Mouse (Mus musculus) telencephalon, adult 2 months (tissue): ENCODE measurements around the gene Fut4.
A peak's percentile ranks its signal among the peaks of the same experiment; 100 is the strongest.

Experiments used
- DNase-seq: peaks from one replicate; pipeline ENCODE4 v3.0.0-alpha.2; 2011; ENCODE audit warnings: low read depth, low spot score

Gene Fut4

DNA sequence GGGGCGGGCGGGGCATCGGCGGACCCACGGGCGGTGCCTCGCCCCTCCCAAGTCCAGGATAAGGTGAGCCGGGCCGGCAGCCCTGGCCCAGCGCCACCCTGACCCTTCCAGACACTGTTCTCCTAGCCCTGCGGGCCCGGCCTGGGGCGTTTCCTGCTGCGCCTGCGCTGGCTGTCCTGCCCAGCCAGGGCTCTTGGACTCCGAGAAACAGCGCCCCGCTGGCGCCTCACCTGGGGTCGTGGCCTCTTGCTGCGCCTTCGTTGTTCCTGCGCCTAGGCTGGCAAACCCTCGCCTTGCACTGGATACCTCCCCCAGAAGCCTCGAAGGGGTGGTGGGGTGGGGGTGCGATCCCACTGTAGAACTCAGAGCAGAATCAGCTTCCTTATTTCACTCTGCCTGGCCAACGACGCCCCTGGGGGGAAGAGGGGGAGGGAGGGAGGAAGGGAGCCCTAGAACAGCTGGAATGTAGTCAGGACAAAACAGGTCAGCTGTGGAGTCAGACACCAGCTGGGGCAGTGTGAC, at the start of gene Fut4:
Gene Fut4 (minus strand): TSS at position 393 of the 522 bp plus-strand sequence.
- DNase-seq, result no peak

DNA sequence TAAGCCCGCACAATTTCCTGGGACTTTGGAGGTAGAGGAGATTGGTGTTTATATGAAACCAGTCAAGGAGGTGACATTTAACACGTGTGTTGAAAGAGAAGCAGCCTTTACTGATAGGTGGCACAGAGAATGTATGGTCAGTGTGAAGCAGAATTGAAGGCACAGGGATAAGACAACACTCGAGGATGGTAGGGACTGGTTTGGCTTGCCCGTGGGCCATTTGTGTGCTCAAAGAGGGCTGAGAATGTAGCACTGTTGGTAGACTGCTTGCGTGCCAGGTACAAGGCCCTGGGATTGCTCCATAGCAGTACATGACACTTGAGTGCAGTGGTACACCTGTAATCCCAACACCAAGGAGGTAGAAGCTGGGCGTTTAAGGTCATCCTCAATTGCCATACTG, 35.2 kb upstream of the Fut4 start:
- no peak for DNase-seq

DNA sequence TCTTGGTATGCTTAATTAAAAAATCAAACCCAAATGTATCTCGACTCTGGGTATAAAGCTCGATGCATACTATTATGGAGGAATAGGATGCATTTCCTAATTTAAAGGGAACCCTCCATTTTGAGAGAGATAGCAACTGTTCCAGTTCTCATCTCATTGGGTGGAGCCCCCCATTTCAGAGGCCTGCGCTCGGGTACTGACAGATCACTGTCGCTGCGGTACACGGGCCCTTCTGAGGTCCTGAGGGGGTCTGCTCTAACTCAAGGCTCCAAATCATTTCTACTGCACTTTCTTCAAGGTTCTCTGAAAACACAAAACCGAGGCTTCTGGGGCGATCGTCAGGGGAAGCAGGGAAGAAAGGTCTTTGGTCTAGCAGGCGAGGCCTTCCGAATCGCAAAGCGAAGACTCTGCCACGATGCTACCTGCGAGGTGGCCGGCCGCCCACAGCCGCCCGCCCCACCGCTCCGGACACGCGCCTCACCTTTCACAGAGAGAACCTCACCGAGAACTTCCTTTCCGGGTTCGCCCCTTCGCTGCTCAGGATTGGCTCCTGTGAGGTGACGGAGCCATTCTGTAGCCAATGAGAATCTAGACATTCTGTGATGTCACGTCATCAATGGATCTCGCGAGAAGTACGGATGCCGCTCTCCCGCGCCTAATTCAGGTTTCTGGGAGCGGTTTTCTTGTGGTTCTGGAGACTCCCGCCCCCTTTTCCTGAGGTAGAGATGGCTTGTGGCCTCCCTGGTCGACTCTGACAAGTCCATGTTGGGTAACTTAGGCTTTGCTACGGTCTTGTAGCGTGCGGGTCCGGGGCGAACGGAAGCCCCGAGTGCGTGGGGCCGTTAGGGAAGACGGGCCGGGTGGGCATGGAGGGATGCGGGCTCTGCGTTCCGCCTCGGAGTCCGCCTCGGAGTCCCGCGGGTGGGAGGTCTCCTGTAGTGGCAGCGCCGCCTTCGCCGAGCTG, 32.1 kb upstream of the Fut4 start, which contains the start of the genes Mre11a and Ankrd49:
Gene Mre11a (plus strand): TSS at position 616 of the 964 bp plus-strand sequence.
Gene Ankrd49 (minus strand): TSS at position 818 of the 964 bp plus-strand sequence.
- DNase-seq, result peak; percentile 95

DNA sequence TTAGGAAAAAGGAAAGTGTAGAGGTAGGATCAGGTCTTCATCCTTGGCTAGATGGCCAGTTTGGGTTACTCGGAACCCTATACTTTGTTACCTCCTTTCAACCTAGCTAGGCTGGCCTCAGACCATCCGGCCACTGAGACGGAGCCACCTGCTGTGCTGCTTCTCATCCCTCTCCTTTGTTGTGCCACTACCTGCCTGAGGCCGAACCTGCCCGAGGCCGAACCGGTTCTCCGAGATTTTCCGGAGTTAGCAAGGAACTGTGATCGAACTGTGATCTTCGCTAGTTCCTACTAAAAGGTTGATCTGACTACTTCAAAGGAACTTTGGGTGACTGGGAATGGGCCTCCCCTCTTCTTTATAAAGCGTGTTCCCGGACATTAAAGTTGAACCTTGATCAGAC, 26.1 kb upstream of the Fut4 start:
- DNase-seq, result no peak

DNA sequence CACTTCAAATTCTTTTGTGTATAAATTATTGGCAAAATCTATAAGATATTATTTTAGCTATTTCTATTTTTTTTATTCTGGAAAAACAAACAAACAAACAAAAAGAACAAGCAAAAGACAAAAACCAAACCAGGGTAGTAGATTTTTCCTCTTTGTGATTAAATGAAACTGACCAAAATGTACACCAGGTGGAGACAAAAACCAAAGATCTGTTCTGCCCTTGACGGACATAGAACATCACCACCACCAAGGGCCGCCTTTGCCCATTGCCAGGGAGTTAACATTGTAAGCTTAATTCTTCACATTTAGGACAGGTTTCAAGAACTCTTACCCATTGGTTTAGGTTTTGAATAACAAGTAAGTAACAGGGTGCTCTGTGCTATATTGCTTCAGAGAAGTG, 21.6 kb upstream of the Fut4 start:
- DNase-seq, result no peak

DNA sequence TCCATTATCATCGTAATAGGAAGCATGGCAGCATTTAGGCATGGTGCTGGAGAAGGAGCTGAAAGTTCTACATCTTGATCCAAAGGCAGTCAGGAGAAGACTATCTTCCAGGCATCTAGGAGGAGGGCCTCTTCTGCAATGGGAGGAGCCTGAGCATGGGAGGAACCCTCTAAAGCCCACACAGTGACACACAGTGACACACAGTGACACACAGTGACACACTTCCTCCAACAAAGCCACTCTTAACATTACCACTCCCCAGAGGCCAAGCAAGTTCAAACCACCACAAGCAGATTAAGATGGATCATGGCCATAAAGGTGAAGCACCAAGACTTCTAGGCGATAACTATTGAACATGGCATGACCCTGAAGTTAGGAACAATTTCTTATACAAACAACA, 19.9 kb upstream of the Fut4 start:
- DNase-seq, result no peak

DNA sequence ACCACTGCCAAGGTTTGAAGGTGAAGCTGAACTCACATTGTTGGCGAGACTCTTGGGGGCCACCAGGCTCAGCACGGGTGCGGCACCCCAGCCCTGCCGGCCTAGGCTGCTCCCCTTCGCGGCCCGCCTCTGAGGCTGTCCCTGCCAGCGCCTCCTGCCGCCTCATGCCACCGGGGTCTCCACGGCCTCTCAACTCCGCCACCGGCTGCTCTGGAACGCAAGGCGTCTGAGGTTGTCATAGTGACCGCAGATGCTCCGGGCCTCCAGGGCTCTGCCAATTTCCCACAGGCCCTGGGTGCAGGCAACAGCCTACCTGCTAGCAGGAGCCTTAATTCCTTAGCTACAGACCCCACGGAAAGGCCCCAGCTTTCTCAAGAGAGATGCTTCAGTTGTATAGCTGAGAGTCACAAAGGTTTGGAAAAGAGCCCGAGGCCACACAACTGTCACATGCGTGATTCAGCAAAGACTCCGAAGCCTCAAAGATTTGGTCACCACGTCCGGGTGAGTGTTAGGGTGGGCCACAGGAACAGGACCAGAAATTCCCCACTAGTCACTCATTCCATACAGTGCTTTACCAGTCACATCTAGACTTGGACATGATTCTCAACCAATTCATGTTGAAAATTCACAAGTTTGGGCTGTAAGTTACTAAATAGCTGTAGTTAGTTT, 18.7 kb upstream of the Fut4 start, which contains the start of gene 1700012B09Rik:
Gene 1700012B09Rik (minus strand): TSS at position 228 of the 669 bp plus-strand sequence.
- no peak for DNase-seq

DNA sequence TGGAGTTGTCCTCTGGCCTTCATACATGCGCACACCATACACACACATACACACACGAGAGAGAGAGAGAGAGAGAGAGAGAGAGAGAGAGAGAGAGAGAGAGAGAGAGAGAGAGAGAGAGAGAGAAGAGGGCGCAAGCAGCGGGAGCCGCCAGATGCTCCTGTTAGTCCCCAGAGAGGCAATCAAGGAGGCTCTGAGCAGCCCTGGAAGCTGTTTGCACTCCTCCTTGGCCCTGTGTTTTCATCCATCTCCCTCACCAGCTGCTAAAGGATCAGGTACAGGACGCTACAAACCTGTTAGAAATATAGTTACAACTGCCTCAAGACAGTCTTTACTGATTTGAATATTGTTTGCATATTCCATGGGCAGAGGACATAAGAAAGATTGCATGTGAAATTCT, 17.6 kb upstream of the Fut4 start:
- no peak for DNase-seq

DNA sequence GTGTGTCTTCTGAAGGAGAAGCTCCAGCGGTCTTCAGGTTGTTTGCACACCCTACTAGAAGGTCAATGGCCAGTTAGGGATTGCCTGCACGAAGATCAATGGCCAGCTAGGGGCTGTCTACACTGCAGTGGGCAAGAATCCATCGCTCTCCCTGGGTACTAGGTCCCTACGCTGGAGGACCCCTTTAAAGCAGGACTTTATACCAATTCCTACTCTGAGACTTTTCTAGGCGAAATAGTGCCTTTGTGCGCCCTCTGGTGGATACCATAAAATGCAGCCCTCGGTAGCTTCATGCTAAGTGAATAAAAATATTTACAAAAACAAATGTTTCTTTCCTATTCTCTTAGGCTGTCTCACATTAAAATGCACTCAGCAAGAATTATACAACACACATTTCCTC, 12.6 kb upstream of the Fut4 start:
- no peak for DNase-seq

DNA sequence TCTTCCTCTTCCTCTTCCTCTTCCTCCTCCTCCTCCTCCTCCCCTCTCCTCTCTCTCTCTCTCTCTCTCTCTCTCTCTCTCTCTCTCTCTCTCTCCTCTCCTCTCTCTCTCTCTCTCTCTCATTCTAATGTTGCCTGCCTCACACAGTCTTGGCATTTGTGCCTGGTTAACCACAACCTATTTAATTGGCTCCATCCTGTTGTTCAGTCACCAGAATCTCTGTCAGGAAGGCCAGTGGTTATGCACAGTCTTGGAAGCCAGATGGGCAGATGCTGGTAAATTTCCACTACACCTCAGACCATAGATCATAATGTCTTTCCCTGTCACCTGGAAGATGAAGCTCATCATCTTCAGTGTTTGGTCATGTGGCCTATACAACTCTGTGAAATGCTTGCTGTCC, 7.1 kb upstream of the Fut4 start:
- DNase-seq, result no peak

DNA sequence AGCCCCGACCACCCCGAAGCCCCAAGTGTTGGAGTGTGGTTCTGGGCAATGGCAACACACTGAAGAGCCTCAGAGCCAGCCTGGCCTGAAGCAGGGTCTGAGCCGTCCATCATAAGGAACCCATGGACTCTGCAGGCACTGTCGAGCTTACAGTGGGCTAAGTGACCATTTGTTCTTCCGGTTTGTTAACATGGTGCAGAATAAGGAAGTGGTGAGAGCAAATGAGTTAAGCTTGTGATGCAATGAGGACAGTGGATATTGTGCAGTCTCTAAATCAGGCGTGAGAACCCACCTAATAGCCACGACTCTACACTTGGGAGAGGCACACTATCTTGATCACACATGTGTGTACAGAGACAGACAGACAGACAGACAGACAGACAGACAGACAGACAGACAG, 6.4 kb upstream of the Fut4 start:
- DNase-seq, result no peak

DNA sequence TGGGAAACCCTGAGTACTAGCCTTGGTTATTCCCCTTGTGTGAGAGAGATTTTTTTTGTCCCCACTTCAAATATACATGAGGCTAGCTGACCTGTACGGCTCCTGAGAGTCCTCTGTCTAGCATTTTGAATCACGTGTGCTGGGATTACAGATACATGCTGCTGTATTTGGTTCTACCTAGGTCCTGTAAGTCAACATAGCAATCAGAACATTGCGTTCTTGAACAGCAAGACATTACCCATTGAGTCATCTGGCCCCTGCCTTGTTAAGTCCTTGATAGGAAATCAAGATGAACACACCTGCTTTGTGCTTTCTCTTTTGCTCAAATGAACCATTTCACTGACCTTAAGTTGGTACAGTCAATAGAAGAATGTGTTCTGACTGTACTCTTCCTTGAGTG, 2.3 kb upstream of the Fut4 start:
- DNase-seq, result no peak

DNA sequence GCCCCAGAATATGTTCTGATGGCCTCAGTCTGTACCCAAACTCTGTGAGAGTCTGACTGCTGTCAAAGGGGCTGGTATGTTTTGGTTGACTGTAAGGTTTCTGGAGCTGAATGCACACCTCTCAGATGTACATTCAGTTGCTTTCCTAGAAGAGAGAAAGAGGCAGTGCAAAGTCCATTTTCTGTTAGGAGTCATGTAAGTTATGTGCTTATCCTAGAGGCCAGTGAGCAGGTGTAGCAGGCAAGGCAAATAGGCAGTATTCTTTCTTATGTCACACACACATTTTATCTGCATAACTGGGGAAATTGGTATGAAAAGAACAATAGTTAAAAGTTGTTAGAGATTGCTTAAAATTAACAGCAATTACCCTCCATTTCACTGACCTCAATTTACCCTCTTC, 1.8 kb upstream of the Fut4 start:
- no peak for DNase-seq

DNA sequence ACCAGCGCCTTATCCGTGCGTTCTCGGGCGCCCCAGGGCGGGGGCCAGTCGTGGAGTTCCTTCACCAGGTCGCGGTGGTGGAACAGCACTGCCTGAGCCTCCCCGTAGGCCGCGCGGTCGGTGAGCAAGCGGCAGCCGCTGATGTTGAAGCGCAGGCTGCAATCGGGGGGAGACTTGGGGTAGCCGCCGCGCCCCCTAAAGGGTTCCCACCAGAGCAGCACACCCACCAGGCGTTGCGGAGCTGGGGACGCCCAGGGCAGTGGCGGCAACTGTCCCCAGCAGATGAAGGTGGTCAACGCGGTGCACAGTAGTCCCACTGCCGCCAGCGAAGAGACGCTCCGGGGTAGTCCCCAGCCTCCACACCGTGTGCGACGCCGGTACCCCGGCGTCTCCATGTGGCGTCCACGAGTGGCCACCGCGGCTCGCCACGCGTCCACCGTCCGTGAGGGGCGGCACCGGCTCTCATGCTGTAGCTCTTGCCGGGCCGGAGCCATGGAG, 641 bp downstream of the Fut4 start:
- no peak for DNase-seq

DNA sequence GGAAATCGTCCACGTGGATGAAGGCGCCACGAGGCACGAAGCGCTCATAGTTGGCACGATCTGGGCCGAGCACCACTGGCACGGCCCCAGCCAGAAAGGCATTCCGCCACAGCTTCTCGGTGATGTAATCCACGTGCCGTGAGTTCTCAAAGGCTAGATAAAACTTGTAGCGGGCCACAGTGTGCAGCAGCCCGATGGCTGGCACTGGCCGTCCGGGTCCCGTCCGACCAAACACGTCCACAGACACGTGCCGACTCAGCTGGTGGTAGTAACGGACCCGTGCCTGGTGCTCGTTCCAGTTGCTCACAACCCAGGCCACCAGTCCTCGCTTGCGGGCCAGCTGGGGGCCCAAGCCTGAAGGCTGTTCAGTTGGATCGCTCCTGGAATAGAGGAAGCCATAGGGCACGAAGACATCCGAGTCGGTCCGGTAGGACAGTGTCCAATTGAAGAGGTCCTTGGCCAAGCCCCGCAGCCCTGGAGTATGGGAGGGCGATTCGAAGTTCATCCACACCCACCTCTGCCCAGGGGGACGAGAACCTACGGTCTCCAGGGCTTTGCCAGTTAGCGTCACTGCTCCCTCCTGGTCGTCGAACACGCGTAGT, 1.2 kb downstream of the Fut4 start:
- no peak for DNase-seq

DNA sequence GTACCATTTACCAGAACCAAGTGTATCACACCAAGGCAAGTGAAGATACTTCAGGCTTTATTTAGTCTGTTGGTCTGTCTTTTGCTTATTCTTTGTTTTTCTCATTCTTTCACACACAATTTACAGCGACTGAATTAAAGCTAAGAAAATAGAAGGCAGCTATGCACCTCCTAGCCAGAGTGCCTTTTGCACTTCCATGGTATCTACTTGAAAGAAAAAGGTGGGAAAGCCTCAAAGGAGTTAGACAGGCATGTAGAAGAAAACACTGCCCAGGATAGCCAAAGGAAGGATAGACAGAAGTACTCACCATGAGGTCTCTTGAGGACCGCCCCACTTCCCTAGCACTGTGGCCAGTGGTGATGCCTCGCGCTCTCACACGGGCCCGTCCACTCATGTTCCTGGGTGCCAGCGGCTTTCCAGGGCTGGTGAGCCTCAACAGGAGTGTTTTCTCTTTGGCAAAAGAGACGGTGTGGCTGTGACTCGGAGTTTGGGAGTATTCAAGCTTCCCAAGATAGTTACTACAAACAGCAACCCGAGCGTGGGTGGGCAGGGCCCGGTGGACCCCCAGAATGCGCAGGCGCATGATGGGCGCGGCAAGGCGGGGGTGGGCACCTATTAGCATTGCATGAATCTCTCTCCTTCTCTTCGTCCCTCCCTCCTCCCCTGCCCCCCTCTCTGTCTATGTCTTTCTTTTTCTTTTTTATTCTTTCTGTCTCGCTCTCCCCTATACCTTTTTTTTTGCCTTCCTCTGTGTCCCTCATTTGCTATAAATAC, 11.9 kb downstream of the Fut4 start, which contains the start of gene Piwil4:
Gene Piwil4 (minus strand): TSS at position 583 of the 774 bp plus-strand sequence.
- DNase-seq, result no peak

DNA sequence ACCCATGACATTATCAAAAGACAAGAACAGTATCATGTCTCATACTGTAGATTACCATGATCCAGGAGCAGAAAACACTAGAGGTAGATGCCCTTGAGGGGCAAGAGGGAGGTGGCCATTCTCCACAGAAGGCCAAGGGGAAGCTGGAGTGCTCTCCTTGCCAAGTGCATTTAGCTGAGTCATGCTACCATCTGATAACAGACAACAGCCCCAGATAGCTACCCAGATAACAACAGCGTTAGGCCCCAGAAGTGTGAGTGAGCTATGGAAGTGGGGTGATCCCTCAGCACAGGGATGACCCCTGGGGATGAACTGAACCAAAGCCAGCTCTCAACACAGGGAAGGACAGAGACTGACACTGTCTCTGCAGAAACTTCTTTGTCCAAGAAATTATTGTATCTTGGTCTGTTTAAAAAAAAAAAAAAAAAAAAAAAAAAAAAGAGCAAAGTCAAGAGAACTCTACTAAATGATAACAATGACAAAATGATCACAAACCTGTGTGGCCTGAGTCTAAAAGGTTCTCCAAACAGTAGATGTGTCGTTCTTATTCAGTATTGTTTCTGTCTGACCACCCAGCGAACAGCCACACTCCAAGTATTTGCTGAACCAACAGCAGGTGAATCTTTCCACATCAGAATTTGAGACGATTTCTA, 12.6 kb downstream of the Fut4 start:
- DNase-seq, result no peak

DNA sequence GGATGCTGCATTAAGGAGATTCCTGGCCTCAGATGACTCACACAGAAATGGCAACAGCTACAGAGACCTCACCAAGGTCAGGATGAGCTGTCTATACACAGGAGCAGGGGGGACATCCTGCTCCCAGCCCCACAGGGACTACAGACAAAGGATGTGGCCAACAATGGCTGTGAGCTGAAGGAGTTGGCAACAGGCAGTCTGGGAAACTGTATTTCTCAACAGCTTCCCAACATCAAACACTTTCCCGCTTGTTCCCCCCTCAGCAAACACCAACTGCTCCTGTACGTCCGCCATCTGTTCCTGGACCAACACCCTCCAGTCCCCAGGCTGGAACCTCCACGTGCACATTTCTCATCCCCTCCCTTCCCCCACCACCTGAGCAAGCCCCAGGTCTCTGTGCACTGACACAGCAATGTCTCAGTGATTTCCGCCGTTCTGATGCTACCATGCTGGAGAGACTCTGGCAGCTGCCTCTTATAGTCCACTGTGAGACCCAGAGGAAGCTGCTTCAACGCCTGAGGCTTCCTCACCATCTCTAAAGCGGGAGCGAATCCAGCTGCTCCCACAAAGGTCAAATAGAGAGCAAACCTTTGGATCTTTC, 21.2 kb downstream of the Fut4 start:
- no peak for DNase-seq

DNA sequence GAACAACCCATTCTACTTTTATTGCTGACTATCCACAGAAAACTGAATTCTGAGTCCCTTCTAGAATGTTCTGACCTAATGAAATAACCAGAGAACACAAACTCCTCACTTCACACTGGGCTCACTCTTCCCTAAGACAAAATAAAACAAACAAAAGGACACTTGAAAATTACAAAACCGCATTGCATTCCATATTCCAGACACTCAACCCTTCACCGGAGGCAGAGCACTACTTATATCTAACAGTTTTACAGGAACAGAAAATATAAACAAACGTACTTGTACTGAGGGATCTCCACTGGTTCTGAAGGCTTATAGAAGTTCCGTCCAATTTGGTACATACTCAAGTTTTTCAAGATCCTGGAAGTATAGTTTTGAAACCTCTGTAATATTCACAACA, 23.8 kb downstream of the Fut4 start:
- no peak for DNase-seq

DNA sequence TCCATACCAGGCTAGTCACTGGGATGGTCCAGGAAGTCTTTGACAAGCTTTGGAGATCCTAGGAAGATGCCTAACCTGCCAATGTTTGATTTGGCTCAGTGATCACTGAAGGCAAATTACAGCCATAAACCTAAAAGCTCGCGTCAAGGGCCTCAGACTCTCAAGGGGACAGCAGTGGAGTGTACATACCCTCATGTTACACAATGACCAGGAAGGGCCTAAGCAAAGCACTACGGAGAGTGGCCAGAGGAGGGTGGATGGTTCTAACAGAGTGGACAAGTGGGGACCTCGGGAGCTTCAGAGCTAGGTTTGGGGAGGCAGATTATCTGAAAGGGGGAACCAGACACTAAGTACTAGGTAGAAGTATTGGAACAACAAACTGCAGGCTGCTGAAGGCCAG, 25.6 kb downstream of the Fut4 start:
- no peak for DNase-seq
